Mouse (Mus musculus): ENCODE results near the gene Gpr88. TPM values are rescaled to one million over a fixed set of nuclear protein-coding genes. Genes with fewer than 3 reads are reported as not detected.

Gene Gpr88
- polyA plus RNA-seq, 1 experiment from 2014 or later: 0.82 TPM

DNA sequence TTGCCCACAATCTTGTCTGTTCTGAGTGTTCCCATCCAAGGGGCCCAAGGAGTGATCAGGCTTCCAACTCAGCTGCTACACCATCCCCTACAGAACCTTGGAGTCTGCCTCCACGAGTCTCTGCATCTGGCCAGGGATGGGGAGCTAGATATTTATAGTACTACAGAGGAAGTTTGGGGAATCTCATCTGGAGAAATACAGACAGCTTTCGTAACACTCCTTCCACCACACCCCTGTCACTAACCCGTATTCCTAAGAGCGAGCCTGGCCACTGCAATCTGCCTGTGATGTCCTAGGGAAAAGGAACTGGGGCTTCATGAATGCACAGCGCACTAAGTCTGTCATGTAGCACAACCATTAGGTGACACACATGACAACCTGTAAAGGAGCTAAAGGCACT lies 41.7 kb downstream of the Gpr88 start:
- ATAC-seq (replicated peaks; ENCODE audit: low FRiP score): no peak
- H3K27ac ChIP-seq: peak overlapping the region; percentile 41; the same call in 1 of the 2 replicates
- H3K4me2 ChIP-seq: no peak overlapping the region
- WGBS: 77% methylated on average over 5 of the region's 5 CpGs
- no peaks in the 10 kb centered on the region for H3K9me3 ChIP-seq (replicated peaks)
- no peaks in the 10 kb centered on the region for H3K27me3 ChIP-seq
- H3K9ac ChIP-seq: no peak overlapping the region
- H3K4me1 ChIP-seq: peaks cover 20% of the 10 kb centered on the region
- H3K36me3 ChIP-seq: no peaks in the 10 kb centered on the region
- H3K4me3 ChIP-seq (replicated peaks): no peak overlapping the region

DNA sequence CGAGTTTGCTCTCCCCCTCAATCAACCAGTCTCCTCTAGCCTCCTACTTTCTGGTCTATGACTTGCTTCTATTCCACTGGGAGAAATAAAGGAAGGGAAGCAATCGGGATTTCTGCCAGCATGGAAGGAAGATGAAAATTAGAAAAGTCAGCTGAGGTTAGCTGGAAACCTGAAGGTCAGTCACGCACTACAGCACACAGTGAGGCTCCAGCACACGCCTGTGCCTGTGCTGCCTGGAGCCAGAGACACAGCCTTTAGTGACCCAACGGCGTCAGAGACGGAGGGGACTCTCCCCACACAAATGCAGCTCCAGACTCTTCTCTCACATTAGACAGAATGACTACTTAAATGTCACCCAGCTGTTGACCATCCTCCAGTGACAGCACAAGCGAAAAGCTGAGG lies 42.6 kb downstream of the Gpr88 start:
- Histone ChIP-seq H3K27me3 (no peaks in the 10 kb centered on the region), H3K4me1 (peaks cover 25% of the 10 kb centered on the region), H3K9me3 (replicated peaks) (no peaks in the 10 kb centered on the region), H3K4me2 (peak overlapping the region; percentile 36), H3K9ac (no peak overlapping the region), H3K27ac (peak overlapping the region; percentile 67), H3K36me3 (no peaks in the 10 kb centered on the region), H3K4me3 (replicated peaks) (no peak overlapping the region)
- peak; percentile 88 for ATAC-seq (replicated peaks; ENCODE audit: low FRiP score)
- WGBS: 18% methylated on average over 8 of the region's 8 CpGs

DNA sequence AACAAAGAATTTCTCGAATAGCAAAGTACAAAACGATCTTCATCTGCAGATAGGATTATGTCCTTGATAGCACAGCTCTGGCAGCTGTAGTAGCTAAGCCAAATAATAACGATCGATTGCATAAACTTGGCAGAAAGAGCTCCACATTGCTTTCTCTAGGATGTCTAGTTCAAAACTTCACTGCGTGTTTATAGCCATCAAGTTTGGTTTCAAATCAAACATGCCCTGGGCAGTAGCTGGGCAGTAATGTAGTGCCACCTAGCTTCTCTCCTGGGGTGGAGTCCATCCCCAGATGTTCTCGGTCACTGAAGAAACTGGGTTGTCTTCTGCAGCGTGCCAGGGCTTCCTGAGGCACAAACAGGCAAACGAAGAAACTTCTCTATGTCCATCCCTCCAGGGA lies 44.1 kb downstream of the Gpr88 start:
- Histone ChIP-seq H3K27ac (no peak overlapping the region), H3K4me2 (no peak overlapping the region), H3K4me3 (replicated peaks) (no peak overlapping the region), H3K9ac (no peak overlapping the region), H3K36me3 (no peaks in the 10 kb centered on the region), H3K9me3 (replicated peaks) (no peaks in the 10 kb centered on the region), H3K27me3 (no peaks in the 10 kb centered on the region), H3K4me1 (peaks cover 37% of the 10 kb centered on the region)
- no peak for ATAC-seq (replicated peaks; ENCODE audit: low FRiP score)
- 79% methylated on average over 8 of the region's 8 CpGs for WGBS

DNA sequence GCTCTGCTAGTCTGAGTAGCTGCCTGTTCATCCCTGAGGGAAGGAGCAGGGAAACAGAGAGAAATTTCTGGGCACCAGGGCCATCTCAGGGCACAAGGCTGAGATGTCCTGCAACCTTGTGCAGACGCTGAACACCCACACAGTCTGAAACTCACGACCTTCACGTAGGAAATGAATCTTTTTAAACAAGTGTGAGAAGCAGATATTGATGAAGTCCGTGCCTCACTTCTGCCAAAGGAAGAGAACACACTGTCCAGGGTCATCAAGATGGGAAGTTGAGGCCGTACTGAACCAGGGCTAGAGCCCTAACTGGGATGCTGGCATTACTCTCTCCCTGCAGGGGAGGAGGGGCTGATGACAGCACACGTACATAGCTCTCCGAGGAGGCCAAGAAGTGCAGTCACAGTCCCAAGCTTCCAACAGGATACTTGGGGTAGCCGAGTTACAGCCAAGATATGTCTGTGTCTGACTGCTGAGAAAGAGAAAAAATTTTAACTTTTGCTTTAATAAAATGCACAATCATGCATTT lies 46.9 kb downstream of the Gpr88 start:
- Histone ChIP-seq H3K9me3 (replicated peaks) (no peaks in the 10 kb centered on the region), H3K4me3 (replicated peaks) (no peak overlapping the region), H3K27me3 (no peaks in the 10 kb centered on the region), H3K9ac (no peak overlapping the region), H3K4me2 (no peak overlapping the region), H3K36me3 (no peaks in the 10 kb centered on the region), H3K27ac (0 out of 2 replicates have a peak overlapping the region, but pooled peaks have one; percentile 15), H3K4me1 (peaks cover 33% of the 10 kb centered on the region)
- 68% methylated on average over 8 of the region's 8 CpGs for WGBS
- no peak for ATAC-seq (replicated peaks; ENCODE audit: low FRiP score)

DNA sequence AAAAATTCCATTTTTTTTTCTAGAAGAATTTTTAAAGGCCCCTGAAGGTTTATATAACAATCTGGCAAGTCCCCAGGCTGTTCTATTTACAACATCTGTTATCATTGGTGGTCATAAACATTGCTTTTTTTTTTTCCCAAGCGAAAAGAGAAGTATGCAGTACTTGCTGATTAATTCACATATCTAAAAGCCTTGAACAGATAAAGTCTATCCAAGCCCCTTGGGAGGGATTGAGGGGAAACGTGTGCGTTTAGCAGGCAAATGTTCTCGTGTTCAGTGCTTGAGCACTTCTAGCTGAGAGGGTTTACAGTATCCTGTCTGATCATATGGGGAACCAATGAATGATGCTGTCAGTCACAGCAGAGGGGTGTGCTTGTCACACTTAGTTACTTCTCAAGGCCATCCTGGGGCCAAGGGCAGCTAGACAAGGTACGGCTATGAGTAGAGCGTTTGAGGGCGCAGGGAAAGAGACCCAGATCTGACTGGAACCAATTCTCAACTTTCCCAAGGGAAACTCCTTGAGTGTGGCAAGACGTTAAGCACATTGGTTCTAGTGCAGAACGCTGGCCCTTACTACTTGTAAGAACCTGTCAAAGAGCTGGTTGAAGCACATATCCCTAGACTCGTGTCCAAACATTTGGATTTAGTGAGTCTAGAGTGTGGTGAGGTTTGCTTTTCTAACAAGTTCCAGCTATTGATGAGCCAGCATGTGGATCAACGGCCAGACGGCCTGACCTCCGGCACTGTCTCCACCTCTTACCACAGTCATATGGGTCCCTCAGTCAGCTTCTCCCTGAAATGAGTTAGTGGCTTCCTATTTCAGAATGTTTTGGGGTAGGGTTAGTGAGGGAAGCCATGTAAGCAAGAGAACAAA lies 47.7 kb downstream of the Gpr88 start:
- 0 out of 2 replicates have a peak, but pooled peaks have one; percentile 22 for ATAC-seq (replicated peaks; ENCODE audit: low FRiP score)
- Histone ChIP-seq H3K9ac (no peak overlapping the region), H3K4me1 (peaks cover 27% of the 10 kb centered on the region), H3K27me3 (no peaks in the 10 kb centered on the region), H3K36me3 (no peaks in the 10 kb centered on the region), H3K4me2 (no peak overlapping the region), H3K9me3 (replicated peaks) (no peaks in the 10 kb centered on the region), H3K27ac (peak overlapping the region; percentile 86), H3K4me3 (replicated peaks) (no peak overlapping the region)
- 71% methylated on average over 13 of the region's 13 CpGs for WGBS

DNA sequence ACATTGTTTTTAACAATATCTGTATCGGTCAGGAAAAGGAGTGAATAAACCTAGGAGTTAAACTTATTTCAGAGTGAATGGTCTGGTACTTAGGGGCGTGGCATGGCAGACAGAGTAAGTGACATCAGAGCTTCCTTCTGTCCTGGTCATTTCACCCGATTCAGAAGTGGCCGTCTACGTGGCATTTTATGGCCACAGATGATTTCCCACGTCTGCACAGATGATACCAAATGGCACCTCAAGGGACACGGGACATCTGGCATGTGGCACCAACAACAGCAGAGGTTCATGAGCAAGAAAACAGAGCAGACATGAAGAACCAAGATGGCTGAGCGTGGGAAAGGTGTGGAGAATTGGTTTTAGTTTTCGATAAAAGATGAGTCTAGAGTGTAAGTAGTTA lies 48.7 kb downstream of the Gpr88 start:
- H3K27ac ChIP-seq: peak overlapping the region; percentile 86
- no peak overlapping the region for H3K4me3 ChIP-seq (replicated peaks)
- no peaks in the 10 kb centered on the region for H3K36me3 ChIP-seq
- ATAC-seq (replicated peaks; ENCODE audit: low FRiP score): no peak
- no peaks in the 10 kb centered on the region for H3K27me3 ChIP-seq
- no peak overlapping the region for H3K9ac ChIP-seq
- 52% methylated on average over 9 of the region's 9 CpGs for WGBS
- peaks cover 30% of the 10 kb centered on the region for H3K4me1 ChIP-seq
- H3K9me3 ChIP-seq (replicated peaks): no peaks in the 10 kb centered on the region
- no peak overlapping the region for H3K4me2 ChIP-seq

DNA sequence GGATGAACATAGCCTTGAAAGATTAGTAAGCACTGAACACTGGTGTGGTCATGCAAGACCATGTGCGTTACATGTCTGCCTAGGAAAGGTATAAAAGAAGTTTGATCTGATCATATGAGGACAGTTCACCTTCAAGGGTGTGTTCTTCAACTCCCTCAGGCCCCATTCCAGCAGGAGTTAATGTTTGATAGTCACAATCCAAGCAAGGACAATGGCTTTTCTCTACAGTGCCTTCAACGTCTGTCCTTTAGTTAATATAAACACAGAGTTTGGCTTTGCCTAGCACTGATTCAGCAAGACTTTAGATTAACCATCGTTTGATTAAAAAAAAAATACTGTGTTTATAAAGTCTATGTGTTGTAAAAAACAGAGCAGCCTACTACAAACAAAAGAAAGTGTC lies 49.4 kb downstream of the Gpr88 start:
- Histone ChIP-seq H3K27me3 (no peaks in the 10 kb centered on the region), H3K36me3 (no peaks in the 10 kb centered on the region), H3K9me3 (replicated peaks) (no peaks in the 10 kb centered on the region), H3K27ac (peak overlapping the region; percentile 86), H3K4me2 (no peak overlapping the region), H3K9ac (no peak overlapping the region), H3K4me3 (replicated peaks) (no peak overlapping the region), H3K4me1 (peaks cover 34% of the 10 kb centered on the region)
- 46% methylated on average over 3 of the region's 3 CpGs for WGBS
- ATAC-seq (replicated peaks; ENCODE audit: low FRiP score): peak; percentile 47

DNA sequence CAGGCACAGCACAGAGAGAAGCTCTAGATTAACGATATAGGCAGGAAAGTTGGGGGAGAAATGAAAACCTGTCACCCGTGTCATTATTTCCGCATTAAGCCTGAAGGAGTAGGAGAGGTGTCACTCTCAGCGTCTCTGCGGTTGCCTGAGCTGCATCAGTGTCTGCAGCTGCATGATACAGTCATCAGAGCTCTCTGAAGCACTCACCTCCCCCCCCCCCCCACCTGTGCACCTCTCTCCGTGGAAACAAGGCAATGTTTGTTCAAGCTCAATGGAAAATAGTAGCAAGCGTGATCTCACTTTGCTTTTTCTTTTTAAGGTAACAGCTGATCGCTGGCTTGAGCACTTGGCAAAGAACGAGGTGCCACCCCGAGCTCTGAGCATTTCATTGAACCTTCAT lies 53.2 kb downstream of the Gpr88 start:
- peak; percentile 65 for ATAC-seq (replicated peaks; ENCODE audit: low FRiP score)
- Histone ChIP-seq H3K4me3 (replicated peaks) (no peak overlapping the region), H3K4me2 (no peak overlapping the region), H3K9me3 (replicated peaks) (no peaks in the 10 kb centered on the region), H3K36me3 (no peaks in the 10 kb centered on the region), H3K27me3 (no peaks in the 10 kb centered on the region), H3K4me1 (peaks cover 28% of the 10 kb centered on the region), H3K27ac (peak overlapping the region; percentile 41), H3K9ac (no peak overlapping the region)
- WGBS: 45% methylated on average over 10 of the region's 10 CpGs

Other genes starting within 250 kb of the Gpr88 start
- 27.5 and 31.5 TPM in 2 replicates for gene Slc30a7, start 246.1 kb downstream of the Gpr88 start, polyA plus RNA-seq (2015; fragmentation: Nextera tagmentation; extraction: Ambion mirVana)
- 19.9 TPM in 2 replicates for gene Extl2, start 246.0 kb downstream of the Gpr88 start, polyA plus RNA-seq (2015; fragmentation: Nextera tagmentation; extraction: Ambion mirVana)
- 41.7 and 42.2 TPM in 2 replicates for gene Vcam1, start 123.8 kb downstream of the Gpr88 start, polyA plus RNA-seq (2015; fragmentation: Nextera tagmentation; extraction: Ambion mirVana)
- gene Cdc14a, start 170.5 kb upstream of the Gpr88 start, polyA plus RNA-seq (2015; fragmentation: Nextera tagmentation; extraction: Ambion mirVana): 13.6 and 14.7 TPM in 2 replicates

Data from kidney, embryonic 15.5 days (tissue).